Mouse (Mus musculus) left cerebral cortex, postnatal 14 days (tissue): ENCODE data around the gene Cln5. TPM values are rescaled to one million over a fixed set of nuclear protein-coding genes. Genes with fewer than 3 reads are reported as not detected.
A peak's percentile ranks its signal among the peaks of the same experiment; 100 is the strongest.

ENCODE experiments used
- DNase-seq, 2 experiments: peaks; one replicate each; pipeline ENCODE4 v3.0.0; 2021 to 2022; ENCODE audit warnings: low spot score in 2 of 2, mixed read lengths in 1 of 2
- intact Hi-C: fragments of 180-260 bp; cut with DNase I; formaldehyde crosslinking; loops from one replicate; pipeline ENCODE4 v1.15.1; 2025
- total RNA-seq, 2 experiments: library from RNA; stranded (reverse); gene quantifications; 2 replicates each; pipeline ENCODE4 v1.2.3; 2021

Gene Cln5
- total RNA-seq, 2 experiments from 2014 or later, result 6.3 to 7.4 TPM

- intact Hi-C loops, result no loop called here
- no peak for DNase-seq
These were observed 31.2 kb downstream of the Cln5 start for GRCm38 (mm10) chr14:103101171-103101570.

- intact Hi-C loops, result no loop called here
- no peak for DNase-seq
These were observed 32.2 kb downstream of the Cln5 start for GRCm38 (mm10) chr14:103102246-103102645.

GRCm38 (mm10) chr14:103102731-103103335 is 32.8 kb downstream of the Cln5 start:
- no peak for DNase-seq
- intact Hi-C loops, result no loop called here

- intact Hi-C loops, result no loop called here
These were observed 36.3 kb downstream of the Cln5 start for GRCm38 (mm10) chr14:103106301-103106700.

GRCm38 (mm10) chr14:103109971-103110370 is 40.0 kb downstream of the Cln5 start:
- intact Hi-C loops, result no loop called here
- DNase-seq, result peak; percentile 21 to 37

More at GRCm38 (mm10) chr14:103106301-103106700, 36.3 kb downstream of the Cln5 start:
- no peak for DNase-seq

GRCm38 (mm10) chr14:103112606-103113363 is 42.8 kb downstream of the Cln5 start:
- intact Hi-C loops, result no loop called here

GRCm38 (mm10) chr14:103114994-103115670 is 45.1 kb downstream of the Cln5 start:
- no peak for DNase-seq
- intact Hi-C loops, result no loop called here

More at GRCm38 (mm10) chr14:103112606-103113363, 42.8 kb downstream of the Cln5 start:
- no peak for DNase-seq

GRCm38 (mm10) chr14:103125756-103126155 is 55.7 kb downstream of the Cln5 start:
- intact Hi-C loops, result no loop called here
- DNase-seq, result no peak

Other genes with a start within 250 kb of the Cln5 start
- gene Kctd12, start 87.6 kb upstream of the Cln5 start, total RNA-seq, result 10 to 100 TPM; 49.7 to 56.8 TPM
- not detected for gene Acod1, start 23.2 kb upstream of the Cln5 start, total RNA-seq
- gene Fbxl3, start 29.4 kb downstream of the Cln5 start, total RNA-seq, result 10 to 100 TPM; 72.2 to 74.1 TPM